Mouse (Mus musculus) ES-Bruce4 (cell line): Measurements from ENCODE around the gene Syt17.

Source experiments
- CTCF ChIP-seq: IDR thresholded peaks from one replicate; pipeline ENCODE4 v1.8.1; 2011; ENCODE audit warnings: low read depth, low read length
- POLR2A ChIP-seq: IDR thresholded peaks from one replicate; pipeline ENCODE4 v1.8.1; 2011; ENCODE audit warnings: low read length; ENCODE audit not compliant: insufficient read depth

- no peak for TF ChIP-seq CTCF
- no peak for TF ChIP-seq POLR2A
Observed at GRCm38 (mm10) chr7:118482001-118482400, 34.0 kb upstream of the Syt17 start.
